Mouse (Mus musculus): ENCODE measurements around the gene Ampd1.

Gene Ampd1

GRCm38 (mm10) chr3:103073771-103074170 lies at the start of gene Ampd1:
TSS of gene Ampd1 (plus strand) at chr3:103074014.
- no peak for DNase-seq (ENCODE audit: low spot score in 2 of 2)

- DNase-seq (ENCODE audit: low spot score in 2 of 2) = no peak
Measured at GRCm38 (mm10) chr3:103026174-103026573, 47.6 kb upstream of the Ampd1 start.

DNA sequence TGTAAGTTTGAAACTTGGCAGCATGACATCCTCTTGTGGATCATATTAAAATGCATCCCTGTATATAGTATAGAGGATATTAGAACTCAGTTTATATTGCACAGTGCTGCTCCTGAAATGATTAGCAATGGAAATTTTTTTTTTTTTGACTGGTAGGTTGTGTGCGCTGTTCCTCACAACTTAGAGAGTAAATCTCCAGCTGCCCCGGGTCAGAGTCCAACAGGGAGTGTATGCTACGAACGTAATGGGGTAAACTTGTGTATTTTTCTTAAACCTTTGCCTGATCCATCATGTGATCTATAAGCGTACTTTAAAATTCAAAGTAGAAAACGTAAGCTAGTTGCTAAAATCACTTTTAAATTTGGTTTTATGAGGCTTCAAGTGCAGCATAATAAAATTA lies 33.5 kb upstream of the Ampd1 start:
- no peak for DNase-seq (ENCODE audit: low spot score in 2 of 2)

- DNase-seq (ENCODE audit: low spot score in 2 of 2) = no peak
Measured at GRCm38 (mm10) chr3:103040861-103041379, 32.9 kb upstream of the Ampd1 start.

GRCm38 (mm10) chr3:103056016-103056595 lies 17.7 kb upstream of the Ampd1 start:
- no peak for DNase-seq (ENCODE audit: low spot score in 2 of 2)

- DNase-seq (ENCODE audit: low spot score in 2 of 2) = no peak
Measured at GRCm38 (mm10) chr3:103057752-103058151, 16.1 kb upstream of the Ampd1 start.

- peak; percentile 90 to 94 for DNase-seq (ENCODE audit: low spot score in 2 of 2)
Measured at GRCm38 (mm10) chr3:103058207-103059157, 15.3 kb upstream of the Ampd1 start, which contains the start of gene Nras. TSS of gene Nras (plus strand) at chr3:103058285.

DNA sequence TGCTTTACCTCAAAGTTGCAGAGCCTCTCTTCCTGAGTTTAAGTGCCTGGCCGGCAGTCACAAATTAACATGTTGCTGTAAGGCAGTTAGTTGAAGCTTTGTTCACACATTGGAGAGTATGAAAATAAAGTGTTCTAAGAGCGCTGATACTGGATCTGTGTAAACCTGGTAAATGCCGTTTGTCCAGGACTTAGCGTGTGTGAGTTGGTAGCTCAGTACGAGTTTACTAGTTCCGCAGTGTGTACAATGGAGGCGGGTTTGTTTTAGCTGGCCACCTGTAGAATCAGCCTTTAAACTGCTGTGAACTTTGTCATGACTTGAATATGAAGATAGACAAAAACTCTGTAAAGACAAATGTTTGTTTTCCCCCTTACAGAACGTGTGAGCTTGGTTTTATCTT lies 6.9 kb upstream of the Ampd1 start:
- DNase-seq (ENCODE audit: low spot score in 2 of 2) = no peak

- no peak for DNase-seq (ENCODE audit: low spot score in 2 of 2)
Measured at GRCm38 (mm10) chr3:103068971-103069370, 4.8 kb upstream of the Ampd1 start.

DNA sequence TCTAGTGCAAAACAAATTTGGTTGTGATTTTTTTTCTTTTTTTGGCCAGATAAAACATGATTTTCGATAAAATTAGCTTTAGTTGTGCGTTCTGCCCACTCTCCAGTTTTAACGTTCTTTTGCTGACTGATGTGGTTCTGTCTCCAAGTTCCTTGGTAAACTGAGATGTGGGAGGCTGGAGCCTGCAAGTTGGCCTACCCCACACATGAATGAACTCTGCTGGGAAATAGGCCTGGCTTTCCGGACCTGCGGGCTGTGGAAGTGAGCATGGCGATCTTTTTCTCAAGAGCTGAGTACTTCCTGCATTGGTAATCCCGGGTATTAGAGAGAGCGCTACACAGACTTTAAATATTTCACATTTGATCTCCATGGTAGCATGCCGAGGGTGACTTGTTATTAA lies 2.1 kb downstream of the Ampd1 start:
- DNase-seq (ENCODE audit: low spot score in 2 of 2) = no peak

- no peak for DNase-seq (ENCODE audit: low spot score in 2 of 2)
Measured at GRCm38 (mm10) chr3:103076476-103076875, 2.7 kb downstream of the Ampd1 start.

DNA sequence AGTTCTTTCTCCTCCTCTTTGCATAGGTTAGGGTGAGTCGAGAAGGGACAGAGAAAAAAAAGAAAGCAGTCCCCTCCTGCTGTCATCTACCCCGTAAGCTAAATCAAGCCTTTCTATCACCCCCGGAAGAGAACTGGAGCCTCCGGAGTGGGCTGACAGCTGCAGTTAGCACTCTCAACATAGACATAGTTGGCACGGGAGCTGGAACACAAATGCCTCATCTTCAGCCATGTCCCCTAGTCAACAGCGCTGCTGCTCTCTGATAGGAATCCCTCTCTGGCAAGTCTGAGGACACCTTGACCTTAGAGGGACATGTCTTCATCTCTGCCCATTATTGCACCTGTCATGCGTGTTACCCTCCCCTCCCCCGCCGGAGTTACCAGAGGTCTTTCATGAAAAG lies 5.5 kb downstream of the Ampd1 start:
- no peak for DNase-seq (ENCODE audit: low spot score in 2 of 2)

GRCm38 (mm10) chr3:103081051-103081450 lies 7.2 kb downstream of the Ampd1 start:
- no peak for DNase-seq (ENCODE audit: low spot score in 2 of 2)

DNA sequence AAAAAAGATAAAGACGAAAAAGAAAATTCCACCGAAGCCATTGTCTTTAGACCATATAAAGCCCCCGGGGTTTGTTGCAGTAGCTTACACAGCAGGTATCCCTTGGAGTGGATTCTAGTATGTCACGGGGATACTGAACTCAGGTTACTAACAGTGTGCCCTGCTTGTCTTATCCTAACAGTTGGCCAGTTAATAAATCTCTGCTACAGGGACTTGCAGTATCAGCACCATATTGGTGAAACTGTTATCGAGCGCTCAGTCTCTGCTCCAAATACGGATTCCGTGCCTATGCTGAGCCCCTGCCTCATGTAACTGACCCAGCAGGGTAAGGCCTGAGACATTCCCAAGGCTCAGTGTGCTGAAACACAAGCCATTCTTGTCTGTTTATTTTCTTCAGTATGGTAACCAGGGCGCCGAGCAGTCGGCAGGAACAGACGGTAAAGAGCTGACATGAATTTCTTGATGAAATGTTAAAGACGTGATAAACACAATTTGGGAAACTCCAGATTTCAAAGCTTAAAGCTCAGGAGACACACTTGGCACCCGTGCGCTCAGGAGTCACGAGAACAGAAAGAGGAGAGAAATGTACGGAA lies 8.1 kb downstream of the Ampd1 start:
- DNase-seq (ENCODE audit: low spot score in 2 of 2) = no peak

- no peak for DNase-seq (ENCODE audit: low spot score in 2 of 2)
Measured at GRCm38 (mm10) chr3:103082761-103083160, 8.9 kb downstream of the Ampd1 start.

DNA sequence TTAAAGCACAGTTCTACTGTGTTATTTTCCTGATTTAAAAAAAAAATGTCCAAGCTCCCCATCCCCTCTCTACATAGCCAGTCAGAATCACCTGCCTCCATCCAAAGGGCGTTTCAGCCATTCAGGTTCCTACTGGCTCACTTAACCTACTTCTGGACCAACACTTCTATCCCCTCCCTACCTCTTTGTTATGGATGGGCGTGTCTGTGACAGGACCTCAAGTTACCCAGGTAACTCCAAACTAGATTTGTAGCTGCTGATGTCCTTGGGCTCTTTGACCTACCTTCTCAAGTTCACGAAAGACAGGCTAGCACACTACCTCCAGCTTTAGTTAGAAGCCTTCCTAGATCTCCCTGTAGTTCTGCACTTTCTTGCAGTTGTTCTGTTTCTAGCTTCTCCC lies 12.2 kb downstream of the Ampd1 start:
- DNase-seq (ENCODE audit: low spot score in 2 of 2) = no peak

DNA sequence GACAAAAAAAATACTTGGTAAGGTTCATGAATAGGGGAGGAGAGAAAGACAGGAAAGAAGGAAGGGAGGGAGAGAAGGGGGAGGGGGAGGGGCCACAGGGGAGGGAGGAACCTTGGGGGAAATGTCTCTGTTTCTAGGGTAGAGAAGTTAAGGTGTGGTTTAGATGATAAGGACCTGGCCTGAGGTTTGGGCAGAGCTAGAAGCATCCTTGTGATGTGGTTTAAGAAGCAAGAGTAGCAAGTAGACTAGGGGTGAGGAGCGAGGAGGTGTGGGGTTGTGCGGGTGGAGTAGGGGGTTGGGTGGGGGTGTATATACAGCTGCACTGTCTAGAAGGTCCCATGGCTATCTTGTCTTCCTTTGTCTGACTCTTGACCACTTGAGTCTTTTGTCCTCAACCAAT lies 17.9 kb downstream of the Ampd1 start:
- no peak for DNase-seq (ENCODE audit: low spot score in 2 of 2)

GRCm38 (mm10) chr3:103098662-103099061 lies 24.8 kb downstream of the Ampd1 start:
- no peak for DNase-seq (ENCODE audit: low spot score in 2 of 2)

- no peak for DNase-seq (ENCODE audit: low spot score in 2 of 2)
Measured at GRCm38 (mm10) chr3:103099667-103100066, 25.9 kb downstream of the Ampd1 start.

GRCm38 (mm10) chr3:103100735-103101134 lies 26.9 kb downstream of the Ampd1 start:
- DNase-seq (ENCODE audit: low spot score in 2 of 2) = no peak

DNA sequence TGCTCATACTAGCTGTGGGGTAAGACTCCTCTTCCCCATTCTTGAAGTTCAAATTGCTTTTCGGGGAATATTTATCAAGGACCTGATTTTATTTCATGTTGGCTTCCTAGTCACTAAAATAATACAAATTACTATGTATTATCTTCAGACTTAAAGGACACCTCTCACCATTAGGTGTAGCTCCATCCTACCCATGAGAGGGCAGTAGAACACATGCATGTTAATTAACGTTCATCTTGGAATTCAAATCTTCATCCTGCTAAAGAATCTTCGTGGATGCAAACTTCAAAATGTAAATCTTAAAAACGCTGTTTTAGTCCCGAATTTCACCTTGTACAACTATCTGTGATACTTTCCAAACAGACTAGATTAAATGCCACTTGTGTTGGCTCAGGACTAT lies 27.4 kb downstream of the Ampd1 start:
- no peak for DNase-seq (ENCODE audit: low spot score in 2 of 2)

GRCm38 (mm10) chr3:103101909-103102308 lies 28.1 kb downstream of the Ampd1 start:
- no peak for DNase-seq (ENCODE audit: low spot score in 2 of 2)
